Mouse (Mus musculus): ENCODE results near the gene 2010111I01Rik. TPM values are rescaled to one million over a fixed set of nuclear protein-coding genes. Genes with fewer than 3 reads are reported as not detected.
A peak's percentile ranks its signal among the peaks of the same experiment; 100 is the strongest.
"Not testable (repeated sequence)": the region's sequence is repeated elsewhere in the genome, so short reads cannot be mapped to it uniquely, and the experiment has no call there.

2010111I01Rik gene
- polyA plus RNA-seq, 1 experiment from 2014 or later, result 93.5 TPM

DNA sequence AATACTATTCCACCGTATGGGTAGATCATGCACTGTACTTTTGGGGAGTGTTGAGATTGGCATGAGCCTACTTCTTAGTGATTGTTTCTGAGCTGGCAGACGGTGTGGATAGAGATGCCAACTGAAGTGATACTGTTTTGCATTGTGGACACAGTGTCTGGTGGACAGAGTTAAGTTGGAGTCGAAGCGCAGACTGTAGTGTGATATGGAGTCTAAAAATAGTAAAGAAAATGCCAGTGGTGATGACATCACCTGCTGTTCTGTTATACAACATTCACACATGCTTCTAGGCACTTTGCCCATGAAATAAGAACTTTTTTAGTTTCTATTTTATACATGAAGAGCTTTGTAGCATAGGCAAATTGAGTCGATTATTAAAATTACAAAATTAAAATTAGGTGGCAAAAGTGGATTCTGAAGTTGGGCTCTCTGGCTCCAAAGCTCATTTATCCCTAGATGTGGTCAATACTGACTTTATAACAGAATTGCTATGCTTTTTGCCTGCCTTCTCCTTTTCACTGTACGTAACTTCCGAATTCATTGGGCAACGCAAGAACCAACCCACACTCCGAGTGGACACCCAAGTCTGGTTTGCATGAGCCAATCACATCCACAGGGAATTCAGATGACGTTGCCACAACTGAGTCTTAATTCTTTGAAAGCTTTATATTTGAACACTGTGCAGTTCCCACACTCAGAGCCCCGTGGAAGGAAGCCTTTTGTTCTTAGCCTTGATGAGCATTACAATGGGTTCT is 6.0 kb downstream of the 2010111I01Rik start:
- Histone ChIP-seq H3K4me1 (replicated peaks) (no peaks in the 10 kb centered on the region), H3K9ac (no peak overlapping the region), H3K9me3 (no peaks in the 10 kb centered on the region), H3K36me3 (no peaks in the 10 kb centered on the region), H3K27ac (no peak overlapping the region), H3K4me2 (replicated peaks) (no peak overlapping the region), H3K27me3 (replicated peaks) (no peaks in the 10 kb centered on the region), H3K4me3 (replicated peaks) (no peak overlapping the region)
- 83% methylated on average over 11 of the region's 11 CpGs for WGBS
- ATAC-seq, result no peak

- Histone ChIP-seq H3K4me1 (replicated peaks) (no peaks in the 10 kb centered on the region), H3K9me3 (no peaks in the 10 kb centered on the region), H3K27me3 (replicated peaks) (no peaks in the 10 kb centered on the region), H3K27ac (no peak overlapping the region), H3K4me3 (replicated peaks) (no peak overlapping the region), H3K9ac (no peak overlapping the region), H3K36me3 (no peaks in the 10 kb centered on the region), H3K4me2 (replicated peaks) (no peak overlapping the region)
- WGBS, result 84% methylated on average over 3 of the region's 3 CpGs
- ATAC-seq, result no peak
Measured at GRCm38 (mm10) chr13:62972403-62972802, 7.7 kb downstream of the 2010111I01Rik start.

- Histone ChIP-seq H3K9ac (no peak overlapping the region), H3K4me3 (replicated peaks) (no peak overlapping the region)
- WGBS, result 85% methylated on average over 4 of the region's 4 CpGs
Measured at GRCm38 (mm10) chr13:62973111-62973510, 8.4 kb downstream of the 2010111I01Rik start.

GRCm38 (mm10) chr13:62978104-62978503 is 13.4 kb downstream of the 2010111I01Rik start:
- no peak overlapping the region for H3K9ac ChIP-seq
- ATAC-seq, result peak; percentile 59; the same call in 1 of the 2 replicates
- no peaks in the 10 kb centered on the region for H3K27me3 ChIP-seq (replicated peaks)
- no peaks in the 10 kb centered on the region for H3K36me3 ChIP-seq
- H3K4me2 ChIP-seq (replicated peaks), result no peak overlapping the region
- H3K27ac ChIP-seq, result no peak overlapping the region
- H3K4me1 ChIP-seq (replicated peaks), result peaks cover 3% of the 10 kb centered on the region; the same call in 1 of the 2 replicates
- no peaks in the 10 kb centered on the region for H3K9me3 ChIP-seq
- no peak overlapping the region for H3K4me3 ChIP-seq (replicated peaks)

More at GRCm38 (mm10) chr13:62973111-62973510, 8.4 kb downstream of the 2010111I01Rik start:
- no peaks in the 10 kb centered on the region for H3K4me1 ChIP-seq (replicated peaks)
- no peak for ATAC-seq
- H3K36me3 ChIP-seq, result no peaks in the 10 kb centered on the region
- no peak overlapping the region for H3K27ac ChIP-seq
- H3K27me3 ChIP-seq (replicated peaks), result no peaks in the 10 kb centered on the region
- H3K9me3 ChIP-seq, result no peaks in the 10 kb centered on the region
- H3K4me2 ChIP-seq (replicated peaks), result no peak overlapping the region

DNA sequence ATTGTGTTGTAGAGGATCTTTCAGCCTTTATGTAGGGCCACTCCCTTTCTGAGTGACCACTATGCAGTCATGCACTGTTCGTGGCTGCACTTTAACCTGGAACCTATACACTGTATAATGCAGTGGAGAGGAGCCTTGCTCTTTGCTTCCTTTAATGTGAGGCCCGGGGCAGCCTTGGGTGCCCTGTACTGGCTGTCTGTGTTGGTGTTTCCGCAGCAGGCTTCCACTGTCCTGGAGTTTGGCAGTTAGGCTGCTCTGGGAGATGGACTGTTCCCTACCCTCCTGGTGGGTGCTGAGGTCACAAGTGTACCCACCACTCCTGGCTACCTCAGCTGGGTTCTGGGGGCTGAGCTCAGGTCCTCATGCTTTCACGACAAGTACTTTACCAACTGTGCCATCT is 14.1 kb downstream of the 2010111I01Rik start:
- no peak overlapping the region for H3K9ac ChIP-seq
- no peaks in the 10 kb centered on the region for H3K9me3 ChIP-seq
- H3K4me2 ChIP-seq (replicated peaks), result no peak overlapping the region
- 76% methylated on average over 4 of the region's 4 CpGs for WGBS
- no peaks in the 10 kb centered on the region for H3K36me3 ChIP-seq
- H3K27me3 ChIP-seq (replicated peaks), result no peaks in the 10 kb centered on the region
- H3K27ac ChIP-seq, result 0 out of 2 replicates have a peak overlapping the region, but pooled peaks have one; percentile 1
- H3K4me3 ChIP-seq (replicated peaks), result no peak overlapping the region
- H3K4me1 ChIP-seq (replicated peaks), result peaks cover 3% of the 10 kb centered on the region; the same call in 1 of the 2 replicates
- ATAC-seq, result peak; percentile 43; the same call in 1 of the 2 replicates

GRCm38 (mm10) chr13:62979215-62979614 is 14.5 kb downstream of the 2010111I01Rik start:
- 0 out of 2 replicates have a peak overlapping the region, but pooled peaks have one; percentile 1 for H3K27ac ChIP-seq
- no peak overlapping the region for H3K4me2 ChIP-seq (replicated peaks)
- no peaks in the 10 kb centered on the region for H3K9me3 ChIP-seq
- 61% methylated on average over 4 of the region's 4 CpGs for WGBS
- H3K4me1 ChIP-seq (replicated peaks), result peaks cover 3% of the 10 kb centered on the region; the same call in 1 of the 2 replicates
- H3K9ac ChIP-seq, result no peak overlapping the region
- H3K4me3 ChIP-seq (replicated peaks), result no peak overlapping the region
- no peaks in the 10 kb centered on the region for H3K36me3 ChIP-seq
- no peak for ATAC-seq
- H3K27me3 ChIP-seq (replicated peaks), result no peaks in the 10 kb centered on the region

GRCm38 (mm10) chr13:62980131-62980530 is 15.4 kb downstream of the 2010111I01Rik start:
- H3K4me2 ChIP-seq (replicated peaks), result no peak overlapping the region
- peaks cover 3% of the 10 kb centered on the region; the same call in 1 of the 2 replicates for H3K4me1 ChIP-seq (replicated peaks)
- no peak for ATAC-seq
- WGBS, result 86% methylated on average over 2 of the region's 2 CpGs
- H3K27ac ChIP-seq, result no peak overlapping the region
- no peaks in the 10 kb centered on the region for H3K9me3 ChIP-seq
- no peak overlapping the region for H3K4me3 ChIP-seq (replicated peaks)
- no peaks in the 10 kb centered on the region for H3K36me3 ChIP-seq
- no peak overlapping the region for H3K9ac ChIP-seq
- no peaks in the 10 kb centered on the region for H3K27me3 ChIP-seq (replicated peaks)

DNA sequence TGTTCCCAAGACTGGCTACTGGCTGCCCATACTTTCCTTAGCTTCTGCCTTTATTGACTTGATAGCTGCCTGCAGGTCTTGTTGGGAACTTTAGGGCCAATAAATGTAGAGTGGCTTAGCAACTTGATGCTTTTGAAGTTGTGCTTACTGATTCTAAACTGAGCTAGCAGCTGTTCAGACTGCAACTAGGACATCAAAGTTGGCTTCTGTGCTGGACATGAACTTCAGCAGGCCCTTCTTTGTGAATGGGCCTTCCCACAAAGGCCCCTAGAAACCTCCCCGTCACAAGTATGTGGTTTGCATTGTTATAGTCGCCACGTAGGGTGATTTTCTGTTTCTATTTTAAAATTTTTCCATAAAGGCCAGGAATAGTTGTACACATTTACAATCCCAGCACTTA is 19.8 kb downstream of the 2010111I01Rik start:
- no peak overlapping the region for H3K4me3 ChIP-seq (replicated peaks)
- WGBS, result 85% methylated on average over 3 of the region's 3 CpGs
- no peak for ATAC-seq

DNA sequence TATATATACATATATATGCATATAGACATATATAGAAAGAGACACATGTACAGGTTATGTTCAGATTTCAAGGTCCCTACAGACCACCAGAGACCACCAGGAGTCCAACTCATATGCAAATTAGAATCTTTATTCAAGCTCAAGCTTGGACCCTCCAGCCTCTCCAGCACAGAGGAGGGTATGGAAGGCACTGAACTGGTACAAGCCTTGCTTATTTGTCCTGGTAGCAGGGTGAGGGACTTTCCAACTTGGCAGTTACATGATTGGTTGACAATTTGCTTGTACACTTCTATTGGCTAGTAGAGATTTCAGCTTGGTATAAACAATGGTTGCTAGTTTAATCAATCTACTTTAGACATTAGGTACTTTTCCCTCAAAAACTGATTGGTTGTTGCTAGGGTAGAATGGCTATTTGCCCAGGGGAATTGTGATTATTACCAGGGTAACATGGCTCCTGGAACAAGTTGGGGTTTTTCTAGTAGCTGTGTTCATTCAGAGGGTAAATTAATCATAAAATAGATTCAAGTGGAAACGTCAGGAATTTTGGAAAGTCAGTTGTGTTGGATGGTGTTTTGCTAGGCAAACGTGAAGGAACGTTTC is 25.3 kb downstream of the 2010111I01Rik start:
- Histone ChIP-seq H3K27ac (no peak overlapping the region), H3K9ac (no peak overlapping the region), H3K36me3 (no peaks in the 10 kb centered on the region), H3K9me3 (no peaks in the 10 kb centered on the region), H3K4me2 (replicated peaks) (no peak overlapping the region), H3K4me1 (replicated peaks) (no peaks in the 10 kb centered on the region), H3K27me3 (replicated peaks) (no peaks in the 10 kb centered on the region), H3K4me3 (replicated peaks) (no peak overlapping the region)
- 75% methylated on average over 3 of the region's 3 CpGs for WGBS
- ATAC-seq, result no peak

More for the DNA sequence above, 19.8 kb downstream of the 2010111I01Rik start:
- H3K9ac ChIP-seq, result no peak overlapping the region
- no peaks in the 10 kb centered on the region for H3K9me3 ChIP-seq
- no peak overlapping the region for H3K4me2 ChIP-seq (replicated peaks)
- no peaks in the 10 kb centered on the region for H3K27me3 ChIP-seq (replicated peaks)
- H3K36me3 ChIP-seq, result no peaks in the 10 kb centered on the region
- no peak overlapping the region for H3K27ac ChIP-seq
- no peaks in the 10 kb centered on the region for H3K4me1 ChIP-seq (replicated peaks)

- Histone ChIP-seq H3K4me1 (replicated peaks) (no peaks in the 10 kb centered on the region), H3K36me3 (no peaks in the 10 kb centered on the region), H3K9ac (no peak overlapping the region), H3K9me3 (no peaks in the 10 kb centered on the region), H3K27me3 (replicated peaks) (no peaks in the 10 kb centered on the region), H3K4me2 (replicated peaks) (no peak overlapping the region), H3K4me3 (replicated peaks) (no peak overlapping the region), H3K27ac (no peak overlapping the region)
- ATAC-seq, result peak; percentile 77
- 70% methylated on average over 5 of the region's 5 CpGs for WGBS
Measured at GRCm38 (mm10) chr13:62993543-62994477, 29.1 kb downstream of the 2010111I01Rik start.

GRCm38 (mm10) chr13:62996767-62997166 is 32.1 kb downstream of the 2010111I01Rik start:
- Histone ChIP-seq H3K27ac (no peak overlapping the region), H3K4me2 (replicated peaks) (no peak overlapping the region), H3K4me1 (replicated peaks) (no peaks in the 10 kb centered on the region), H3K9me3 (no peaks in the 10 kb centered on the region), H3K36me3 (no peaks in the 10 kb centered on the region), H3K4me3 (replicated peaks) (no peak overlapping the region), H3K27me3 (replicated peaks) (no peaks in the 10 kb centered on the region), H3K9ac (no peak overlapping the region)
- ATAC-seq, result no peak
- 96% methylated on average over 2 of the region's 2 CpGs for WGBS

GRCm38 (mm10) chr13:63007491-63007890 is 42.8 kb downstream of the 2010111I01Rik start:
- H3K4me1 ChIP-seq (replicated peaks); H3K27ac ChIP-seq; H3K9ac ChIP-seq; H3K4me3 ChIP-seq (replicated peaks); H3K27me3 ChIP-seq (replicated peaks); H3K4me2 ChIP-seq (replicated peaks); ATAC-seq; H3K9me3 ChIP-seq; H3K36me3 ChIP-seq: not testable (repeated sequence)
- WGBS, result 91% methylated on average over 3 of the region's 3 CpGs
